Mouse (Mus musculus): Measurements from ENCODE around the gene Dpep1.
"Not testable (repeated sequence)": the region's sequence is repeated elsewhere in the genome, so short reads cannot be mapped to it uniquely, and the experiment has no call there.

The Dpep1 gene

GRCm38 (mm10) chr8:123185566-123186409 is at the start of gene Dpep1:
Gene Dpep1 (plus strand): TSS chr8:123186242.
- peak; percentile 58 for DNase-seq (ENCODE audit: low spot score)

GRCm38 (mm10) chr8:123136287-123136686 is 49.8 kb upstream of the Dpep1 start:
- no peak for DNase-seq (ENCODE audit: low spot score)

GRCm38 (mm10) chr8:123137645-123138077 is 48.4 kb upstream of the Dpep1 start:
- DNase-seq (ENCODE audit: low spot score), result peak; percentile 80

- DNase-seq (ENCODE audit: low spot score), result no peak
Measured at GRCm38 (mm10) chr8:123138741-123139140, 47.3 kb upstream of the Dpep1 start.

- DNase-seq (ENCODE audit: low spot score), result peak; percentile 79
Measured at GRCm38 (mm10) chr8:123141741-123142462, 44.1 kb upstream of the Dpep1 start.

- DNase-seq (ENCODE audit: low spot score), result peak; percentile 77
Measured at GRCm38 (mm10) chr8:123145279-123145678, 40.8 kb upstream of the Dpep1 start.

- no peak for DNase-seq (ENCODE audit: low spot score)
Measured at GRCm38 (mm10) chr8:123146390-123146789, 39.7 kb upstream of the Dpep1 start.

- DNase-seq (ENCODE audit: low spot score), result no peak
Measured at GRCm38 (mm10) chr8:123150737-123151171, 35.3 kb upstream of the Dpep1 start.

GRCm38 (mm10) chr8:123155177-123155576 is 30.9 kb upstream of the Dpep1 start:
- DNase-seq (ENCODE audit: low spot score), result no peak

- DNase-seq (ENCODE audit: low spot score), result no peak
Measured at GRCm38 (mm10) chr8:123156070-123156773, 29.8 kb upstream of the Dpep1 start.

- DNase-seq (ENCODE audit: low spot score), result no peak
Measured at GRCm38 (mm10) chr8:123157888-123158465, 28.1 kb upstream of the Dpep1 start, which contains the start of gene Sult5a1. Gene Sult5a1 (minus strand): TSS chr8:123158315.

- DNase-seq (ENCODE audit: low spot score), result peak; percentile 73
Measured at GRCm38 (mm10) chr8:123181391-123181790, 4.7 kb upstream of the Dpep1 start.

GRCm38 (mm10) chr8:123188006-123188405 is 2.0 kb downstream of the Dpep1 start:
- DNase-seq (ENCODE audit: low spot score), result no peak

GRCm38 (mm10) chr8:123188841-123189240 is 2.8 kb downstream of the Dpep1 start:
- no peak for DNase-seq (ENCODE audit: low spot score)

GRCm38 (mm10) chr8:123190678-123191077 is 4.6 kb downstream of the Dpep1 start:
- DNase-seq (ENCODE audit: low spot score), result peak; percentile 92

- no peak for DNase-seq (ENCODE audit: low spot score)
Measured at GRCm38 (mm10) chr8:123191908-123192307, 5.9 kb downstream of the Dpep1 start.

GRCm38 (mm10) chr8:123193771-123194170 is 7.7 kb downstream of the Dpep1 start:
- no peak for DNase-seq (ENCODE audit: low spot score)

GRCm38 (mm10) chr8:123197016-123197415 is 11.0 kb downstream of the Dpep1 start:
- DNase-seq (ENCODE audit: low spot score), result not testable (repeated sequence)

GRCm38 (mm10) chr8:123199864-123200263 is 13.8 kb downstream of the Dpep1 start:
- DNase-seq (ENCODE audit: low spot score), result no peak

- DNase-seq (ENCODE audit: low spot score), result peak; percentile 87
Measured at GRCm38 (mm10) chr8:123202288-123202687, 16.2 kb downstream of the Dpep1 start.

GRCm38 (mm10) chr8:123203571-123203970 is 17.5 kb downstream of the Dpep1 start:
- DNase-seq (ENCODE audit: low spot score), result no peak

- DNase-seq (ENCODE audit: low spot score), result no peak
Measured at GRCm38 (mm10) chr8:123211876-123212275, 25.8 kb downstream of the Dpep1 start.
